Mouse (Mus musculus): ENCODE data around the gene Pif1.

- TF ChIP-seq POLR2A (IDR thresholded peaks at IDR 0.05; ENCODE audit: low read depth, low read length), result no peak
- no peak for TF ChIP-seq CTCF (IDR thresholded peaks at IDR 0.05; ENCODE audit: borderline replicate concordance, insufficient read depth, low read length)
Measured at GRCm38 (mm10) chr9:65562081-65562506, 24.9 kb upstream of the Pif1 start.
